Mouse (Mus musculus): ENCODE results near the gene Plekhh1. TPM values are rescaled to one million over a fixed set of nuclear protein-coding genes. Genes with fewer than 3 reads are reported as not detected.

Plekhh1 gene
- polyA plus RNA-seq (2014; fragmentation: Nextera tagmentation; extraction: Ambion mirVana) = 4.3 and 4.7 TPM in 2 replicates

DNA sequence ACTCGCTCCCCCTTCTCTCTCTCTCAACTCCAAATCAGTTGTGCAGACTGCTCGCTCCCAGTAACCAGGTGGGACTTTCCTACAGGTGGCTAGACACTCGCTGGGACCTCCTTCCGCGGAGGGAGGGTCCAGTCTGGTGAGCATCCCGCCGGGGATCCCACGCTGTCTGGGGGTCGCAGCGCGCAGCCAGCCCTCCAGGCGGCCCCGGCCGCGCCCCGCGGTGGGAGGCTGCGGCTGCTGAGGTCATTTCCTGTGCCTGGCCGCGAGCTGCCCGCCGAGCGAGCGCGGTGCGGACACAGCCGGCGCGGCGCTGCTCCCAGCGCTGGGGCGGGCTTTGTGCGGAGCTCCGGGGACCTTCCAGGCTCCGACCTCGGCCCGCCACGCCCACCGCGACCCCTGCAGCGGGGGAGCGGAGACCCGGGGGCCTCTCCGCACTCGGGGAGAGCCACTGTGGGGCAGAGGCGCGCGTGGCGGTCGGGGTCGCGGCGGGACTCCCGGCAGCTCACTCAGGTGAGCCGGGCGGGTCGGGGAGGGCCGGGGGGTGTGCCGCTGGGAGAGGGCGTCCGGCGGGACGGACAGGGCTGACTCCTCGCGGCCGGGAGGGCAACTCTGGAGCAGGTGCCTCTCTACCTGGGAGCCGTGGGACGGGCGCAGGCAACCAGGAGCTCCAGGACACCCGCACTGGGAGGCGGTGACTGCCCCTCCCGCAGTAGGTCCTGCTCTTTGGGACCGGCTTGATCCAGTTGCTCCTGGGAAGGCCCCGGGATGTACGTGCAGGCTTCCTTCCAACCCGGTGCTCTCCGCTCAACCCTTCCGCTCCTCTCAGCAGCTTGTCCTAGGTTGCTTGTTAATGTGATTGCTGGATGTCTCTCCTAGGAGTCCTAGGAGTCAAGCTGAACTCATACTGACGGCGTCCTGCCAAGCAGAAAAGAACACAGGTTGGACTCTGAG, at the start of gene Plekhh1:
Gene Plekhh1 (plus strand): TSS at position 253 of the 951 bp plus-strand sequence.
- H3K4me2 ChIP-seq (replicated peaks; ENCODE audit: low read depth, low read length) = peak within 1 kb of the TSS; percentile 96
- no peaks in the 10 kb centered on the region for H3K9me3 ChIP-seq (ENCODE audit: control insufficient read depth, low read length)
- 0 out of 2 replicates have a peak, but pooled peaks cover 2% of the 10 kb centered on the region for H3K4me1 ChIP-seq (replicated peaks; ENCODE audit: control insufficient read depth, insufficient read depth, low read length)
- DNase-seq (ENCODE audit: low spot score) = peak; percentile 85
- peak within 1 kb of the TSS; percentile 84 for H3K4me3 ChIP-seq (ENCODE audit: low read depth, low read length)
- H3K27ac ChIP-seq (ENCODE audit: low read depth, low read length) = peak within 1 kb of the TSS; percentile 43; the same call in 1 of the 2 replicates
- ATAC-seq (ENCODE audit: low FRiP score) = peak; percentile 95
- under 1% methylated on average over 65 of the region's 80 CpGs for WGBS
- H3K36me3 ChIP-seq (ENCODE audit: control insufficient read depth, insufficient read depth, low read length) = no peaks in the 10 kb centered on the region
- no peaks in the 10 kb centered on the region for H3K27me3 ChIP-seq (ENCODE audit: control insufficient read depth, insufficient read depth, low read length)
- H3K9ac ChIP-seq (ENCODE audit: low read depth, low read length) = peak within 1 kb of the TSS; percentile 94

DNA sequence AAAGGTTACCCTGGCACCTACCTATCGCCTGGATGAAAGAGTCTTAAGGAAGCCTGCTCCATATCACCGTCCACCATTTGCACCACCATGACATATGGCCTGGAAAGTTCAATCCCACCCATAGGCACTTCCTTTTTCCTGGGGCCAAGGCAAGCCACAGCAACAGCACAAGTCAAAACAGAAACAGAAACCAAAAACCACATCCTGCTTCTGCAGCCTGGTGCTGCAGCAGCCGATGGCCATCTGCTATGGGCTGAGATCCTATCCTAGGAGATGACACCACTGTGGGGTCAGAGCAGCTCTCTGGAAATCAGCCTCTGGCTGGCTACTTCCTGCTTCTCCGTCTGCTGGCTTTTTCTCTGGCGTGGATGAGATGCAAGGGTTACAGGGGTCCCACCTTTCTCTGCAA, 48.3 kb upstream of the Plekhh1 start:
- Histone ChIP-seq H3K9me3 (ENCODE audit: control insufficient read depth, low read length) (no peaks in the 10 kb centered on the region), H3K27me3 (ENCODE audit: control insufficient read depth, insufficient read depth, low read length) (no peaks in the 10 kb centered on the region), H3K9ac (ENCODE audit: low read depth, low read length) (no peak overlapping the region), H3K4me2 (replicated peaks; ENCODE audit: low read depth, low read length) (no peak overlapping the region), H3K4me3 (ENCODE audit: low read depth, low read length) (no peak overlapping the region), H3K27ac (ENCODE audit: low read depth, low read length) (no peak overlapping the region), H3K4me1 (replicated peaks; ENCODE audit: control insufficient read depth, insufficient read depth, low read length) (no peaks in the 10 kb centered on the region), H3K36me3 (ENCODE audit: control insufficient read depth, insufficient read depth, low read length) (no peaks in the 10 kb centered on the region)
- DNase-seq (ENCODE audit: low spot score) (no peak), ATAC-seq (ENCODE audit: low FRiP score) (no peak)
- WGBS = 71% methylated on average over 5 of the region's 5 CpGs

GRCm38 (mm10) chr12:78981131-78981530, 47.8 kb upstream of the Plekhh1 start:
- H3K36me3 ChIP-seq (ENCODE audit: control insufficient read depth, insufficient read depth, low read length) = no peaks in the 10 kb centered on the region

GRCm38 (mm10) chr12:78981938-78982825, 46.8 kb upstream of the Plekhh1 start:
- H3K27me3 ChIP-seq (ENCODE audit: control insufficient read depth, insufficient read depth, low read length) = no peaks in the 10 kb centered on the region
- H3K27ac ChIP-seq (ENCODE audit: low read depth, low read length) = no peak overlapping the region
- H3K36me3 ChIP-seq (ENCODE audit: control insufficient read depth, insufficient read depth, low read length) = no peaks in the 10 kb centered on the region
- 75% methylated on average over 9 of the region's 9 CpGs for WGBS
- H3K4me2 ChIP-seq (replicated peaks; ENCODE audit: low read depth, low read length) = no peak overlapping the region
- no peaks in the 10 kb centered on the region for H3K4me1 ChIP-seq (replicated peaks; ENCODE audit: control insufficient read depth, insufficient read depth, low read length)
- H3K9ac ChIP-seq (ENCODE audit: low read depth, low read length) = no peak overlapping the region
- DNase-seq (ENCODE audit: low spot score) (no peak), ATAC-seq (ENCODE audit: low FRiP score) (no peak)
- H3K9me3 ChIP-seq (ENCODE audit: control insufficient read depth, low read length) = no peaks in the 10 kb centered on the region
- H3K4me3 ChIP-seq (ENCODE audit: low read depth, low read length) = no peak overlapping the region

More at GRCm38 (mm10) chr12:78981131-78981530, 47.8 kb upstream of the Plekhh1 start:
- Histone ChIP-seq H3K4me3 (ENCODE audit: low read depth, low read length) (no peak overlapping the region), H3K4me2 (replicated peaks; ENCODE audit: low read depth, low read length) (no peak overlapping the region), H3K27ac (ENCODE audit: low read depth, low read length) (no peak overlapping the region), H3K9ac (ENCODE audit: low read depth, low read length) (no peak overlapping the region), H3K27me3 (ENCODE audit: control insufficient read depth, insufficient read depth, low read length) (no peaks in the 10 kb centered on the region), H3K4me1 (replicated peaks; ENCODE audit: control insufficient read depth, insufficient read depth, low read length) (no peaks in the 10 kb centered on the region), H3K9me3 (ENCODE audit: control insufficient read depth, low read length) (no peaks in the 10 kb centered on the region)
- 79% methylated on average over 2 of the region's 2 CpGs for WGBS
- DNase-seq (ENCODE audit: low spot score) (no peak), ATAC-seq (ENCODE audit: low FRiP score) (no peak)

DNA sequence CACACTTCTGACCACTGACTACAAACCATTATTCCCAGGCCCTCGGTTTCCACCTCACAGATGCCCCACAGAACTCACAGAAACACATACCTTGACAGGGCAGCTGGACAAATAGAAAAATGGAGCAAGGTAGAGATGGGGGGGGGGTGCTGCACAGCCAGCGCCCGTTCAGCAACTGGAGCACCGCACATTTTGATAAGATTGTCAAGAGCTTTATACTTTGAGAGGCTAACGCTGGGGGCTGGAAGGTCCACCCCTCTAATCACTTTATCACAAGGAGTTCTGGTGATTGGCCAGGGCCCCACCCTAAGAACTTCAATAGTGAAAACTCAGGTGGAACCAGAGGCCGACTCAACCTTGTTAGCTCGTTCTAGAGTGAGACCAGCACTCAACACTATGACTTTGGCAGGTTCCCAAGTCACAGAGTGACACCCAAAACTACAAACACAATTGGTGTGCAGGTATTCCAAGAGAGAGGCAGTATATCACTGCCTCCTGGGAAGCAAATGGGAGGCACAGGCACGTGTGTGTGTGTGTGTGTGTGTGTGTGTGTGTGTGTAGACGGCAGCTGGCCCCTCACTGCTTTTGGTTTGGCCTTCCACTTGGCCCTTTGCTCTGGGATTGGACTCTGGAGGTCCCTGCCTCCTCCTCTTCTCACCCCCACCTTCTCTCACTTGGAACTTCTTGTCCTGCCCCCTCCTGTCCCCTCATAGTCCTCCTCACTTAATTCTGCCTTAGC, 45.5 kb upstream of the Plekhh1 start:
- Histone ChIP-seq H3K9me3 (ENCODE audit: control insufficient read depth, low read length) (no peaks in the 10 kb centered on the region), H3K4me3 (ENCODE audit: low read depth, low read length) (no peak overlapping the region), H3K4me2 (replicated peaks; ENCODE audit: low read depth, low read length) (no peak overlapping the region), H3K9ac (ENCODE audit: low read depth, low read length) (no peak overlapping the region), H3K27me3 (ENCODE audit: control insufficient read depth, insufficient read depth, low read length) (no peaks in the 10 kb centered on the region), H3K36me3 (ENCODE audit: control insufficient read depth, insufficient read depth, low read length) (no peaks in the 10 kb centered on the region), H3K4me1 (replicated peaks; ENCODE audit: control insufficient read depth, insufficient read depth, low read length) (no peaks in the 10 kb centered on the region), H3K27ac (ENCODE audit: low read depth, low read length) (no peak overlapping the region)
- no peak for DNase-seq (ENCODE audit: low spot score)
- WGBS = 83% methylated on average over 9 of the region's 9 CpGs
- no peak for ATAC-seq (ENCODE audit: low FRiP score)

DNA sequence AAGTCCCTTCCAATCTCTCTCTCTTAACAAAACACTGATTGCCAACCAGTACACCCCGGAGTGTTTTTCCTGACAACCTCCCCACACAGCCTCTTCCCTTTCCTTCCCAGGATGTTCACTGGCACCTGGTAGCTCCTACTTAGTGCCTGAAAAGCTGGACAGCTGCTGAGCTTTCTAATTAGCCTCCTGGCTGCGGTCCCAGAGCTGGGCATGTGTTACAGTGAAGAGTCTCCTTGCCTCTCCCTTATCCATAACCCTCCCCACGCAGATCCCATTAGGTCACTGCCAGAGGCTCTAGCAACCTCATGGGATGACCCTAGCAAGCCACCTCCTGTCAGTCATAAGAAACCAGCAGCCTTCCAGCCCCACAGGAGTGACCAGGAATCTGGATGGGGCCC, 44.9 kb upstream of the Plekhh1 start:
- ATAC-seq (ENCODE audit: low FRiP score) = no peak
- Histone ChIP-seq H3K36me3 (ENCODE audit: control insufficient read depth, insufficient read depth, low read length) (no peaks in the 10 kb centered on the region), H3K4me3 (ENCODE audit: low read depth, low read length) (no peak overlapping the region), H3K9ac (ENCODE audit: low read depth, low read length) (no peak overlapping the region), H3K9me3 (ENCODE audit: control insufficient read depth, low read length) (no peaks in the 10 kb centered on the region), H3K27me3 (ENCODE audit: control insufficient read depth, insufficient read depth, low read length) (no peaks in the 10 kb centered on the region), H3K27ac (ENCODE audit: low read depth, low read length) (no peak overlapping the region), H3K4me1 (replicated peaks; ENCODE audit: control insufficient read depth, insufficient read depth, low read length) (no peaks in the 10 kb centered on the region), H3K4me2 (replicated peaks; ENCODE audit: low read depth, low read length) (no peak overlapping the region)
- DNase-seq (ENCODE audit: low spot score) = no peak
- WGBS = 73% methylated on average over 3 of the region's 3 CpGs

- no peaks in the 10 kb centered on the region for H3K4me1 ChIP-seq (replicated peaks; ENCODE audit: control insufficient read depth, insufficient read depth, low read length)
- H3K27ac ChIP-seq (ENCODE audit: low read depth, low read length) = no peak overlapping the region
- H3K9ac ChIP-seq (ENCODE audit: low read depth, low read length) = no peak overlapping the region
- ATAC-seq (ENCODE audit: low FRiP score) (no peak), DNase-seq (ENCODE audit: low spot score) (no peak)
- no peak overlapping the region for H3K4me3 ChIP-seq (ENCODE audit: low read depth, low read length)
- no peak overlapping the region for H3K4me2 ChIP-seq (replicated peaks; ENCODE audit: low read depth, low read length)
- H3K27me3 ChIP-seq (ENCODE audit: control insufficient read depth, insufficient read depth, low read length) = no peaks in the 10 kb centered on the region
- no peaks in the 10 kb centered on the region for H3K36me3 ChIP-seq (ENCODE audit: control insufficient read depth, insufficient read depth, low read length)
- H3K9me3 ChIP-seq (ENCODE audit: control insufficient read depth, low read length) = no peaks in the 10 kb centered on the region
- 75% methylated on average over 9 of the region's 9 CpGs for WGBS
These were observed 41.3 kb upstream of the Plekhh1 start for GRCm38 (mm10) chr12:78987581-78988081.

GRCm38 (mm10) chr12:78996271-78996670, 32.7 kb upstream of the Plekhh1 start:
- WGBS = 73% methylated on average over 4 of the region's 4 CpGs

More at GRCm38 (mm10) chr12:78996271-78996670, 32.7 kb upstream of the Plekhh1 start:
- H3K27ac ChIP-seq (ENCODE audit: low read depth, low read length) = no peak overlapping the region
- no peak for ATAC-seq (ENCODE audit: low FRiP score)
- H3K4me3 ChIP-seq (ENCODE audit: low read depth, low read length) = no peak overlapping the region
- no peaks in the 10 kb centered on the region for H3K4me1 ChIP-seq (replicated peaks; ENCODE audit: control insufficient read depth, insufficient read depth, low read length)
- H3K27me3 ChIP-seq (ENCODE audit: control insufficient read depth, insufficient read depth, low read length) = no peaks in the 10 kb centered on the region
- H3K9me3 ChIP-seq (ENCODE audit: control insufficient read depth, low read length) = no peaks in the 10 kb centered on the region
- H3K4me2 ChIP-seq (replicated peaks; ENCODE audit: low read depth, low read length) = no peak overlapping the region
- H3K36me3 ChIP-seq (ENCODE audit: control insufficient read depth, insufficient read depth, low read length) = no peaks in the 10 kb centered on the region
- DNase-seq (ENCODE audit: low spot score) = no peak
- H3K9ac ChIP-seq (ENCODE audit: low read depth, low read length) = no peak overlapping the region
